Mouse (Mus musculus) heart, embryonic 10.5 days (tissue): ENCODE results near the gene Utp4. TPM values are rescaled to one million over a fixed set of nuclear protein-coding genes. Genes with fewer than 3 reads are reported as not detected.
A peak's percentile ranks its signal among the peaks of the same experiment; 100 is the strongest.
"Not testable (repeated sequence)": the region's sequence is repeated elsewhere in the genome, so short reads cannot be mapped to it uniquely, and the experiment has no call there.

ENCODE experiments used
- DNase-seq: peaks from one replicate; pipeline ENCODE4 v3.0.0-alpha.2; 2017; ENCODE audit warnings: low spot score
- H3K27ac ChIP-seq: fragments of 300-500 bp; sonication (generic); 2 replicates; pipeline ENCODE4 v1.5.1; 2016; ENCODE audit warnings: mild to moderate bottlenecking
- H3K27me3 ChIP-seq: fragments of 300-500 bp; sonication (generic); 2 replicates; pipeline ENCODE4 v1.6.1; 2016; ENCODE audit warnings: mild to moderate bottlenecking; ENCODE audit not compliant: poor library complexity, insufficient read depth, severe bottlenecking
- H3K36me3 ChIP-seq: fragments of 300-500 bp; sonication (generic); 2 replicates; pipeline ENCODE4 v1.6.1; 2016; ENCODE audit warnings: mild to moderate bottlenecking, moderate library complexity
- H3K4me1 ChIP-seq: fragments of 300-500 bp; sonication (generic); 2 replicates; pipeline ENCODE4 v1.6.1; 2016; ENCODE audit warnings: mild to moderate bottlenecking
- H3K4me3 ChIP-seq: fragments of 300-500 bp; sonication (generic); 2 replicates; pipeline ENCODE4 v1.5.1; 2016; ENCODE audit warnings: mild to moderate bottlenecking, moderate library complexity
- H3K9me3 ChIP-seq: fragments of 300-500 bp; sonication (generic); 2 replicates; pipeline ENCODE4 v1.6.1; 2016; ENCODE audit warnings: mild to moderate bottlenecking, moderate library complexity
- WGBS: fragments of 180-500 bp; shearing (Covaris S2); methylation state at CpG from one replicate; pipeline ENCODE4 v1.1.7; 2016; 5-methylcytosine and 5-hydroxymethylcytosine counted together
- polyA plus RNA-seq: library from polyadenylated mRNA; unstranded; fragments of >200 nt; fragmentation: Nextera tagmentation; extraction: Ambion mirVana; gene quantifications from 2 replicates; pipeline ENCODE4 v1.2.1, GENCODE M21; 2016

Gene Utp4
- polyA plus RNA-seq, 1 experiment from 2014 or later, result 79.9 TPM

DNA sequence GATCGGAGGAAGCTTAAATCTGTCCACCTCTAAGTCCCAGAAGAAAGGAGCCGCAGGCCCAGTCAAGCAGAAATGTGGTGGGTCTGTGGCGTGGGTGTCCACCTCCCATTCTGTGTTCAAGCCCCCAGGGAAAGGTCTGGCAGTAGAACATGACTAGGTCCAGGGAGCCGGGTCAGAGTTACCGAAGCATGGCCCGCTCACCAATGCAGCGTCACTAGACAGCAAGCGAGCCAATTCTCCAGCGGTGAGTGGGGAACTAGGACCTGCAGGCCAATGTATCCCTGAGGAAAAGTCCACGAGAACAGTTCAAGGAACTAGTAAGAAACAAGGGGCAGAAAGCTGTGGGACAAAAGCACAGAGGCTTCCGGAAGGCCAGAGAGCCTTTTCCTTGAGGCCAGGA, 9.3 kb upstream of the Utp4 start:
- not testable (repeated sequence) for H3K27me3 ChIP-seq, H3K4me3 ChIP-seq, DNase-seq, H3K27ac ChIP-seq, H3K9me3 ChIP-seq, H3K4me1 ChIP-seq
- 93% methylated on average over 11 of the region's 11 CpGs for WGBS
- peaks cover 76% of the 10 kb centered on the region for H3K36me3 ChIP-seq

DNA sequence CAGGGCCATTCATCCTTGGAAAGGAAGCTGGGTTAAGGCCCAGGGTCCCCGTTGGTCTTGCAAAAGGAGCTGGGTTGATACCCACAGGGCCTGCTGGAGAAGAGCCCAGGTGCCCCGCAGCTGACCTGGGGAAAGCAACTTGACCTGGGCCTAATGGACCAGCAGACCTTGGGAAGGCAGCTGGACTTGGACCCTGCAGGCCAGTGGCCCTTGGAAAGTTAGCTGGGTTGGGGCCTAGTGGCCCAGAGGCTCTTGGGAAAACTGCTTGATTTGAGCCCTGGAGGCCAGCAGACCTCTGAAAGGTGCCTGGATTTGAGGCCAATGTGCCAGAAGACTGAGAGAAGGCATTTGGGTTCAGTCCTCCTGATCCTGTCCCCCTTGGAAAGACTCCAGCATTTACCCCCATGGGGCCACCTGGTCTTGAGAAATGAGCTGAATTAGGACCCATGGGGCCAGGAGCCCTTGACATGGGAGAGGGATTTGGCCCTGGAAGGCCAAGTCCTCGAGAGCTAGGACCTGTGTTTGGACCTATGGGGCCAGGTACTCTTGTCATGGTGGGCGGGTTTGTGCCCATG, 8.5 kb upstream of the Utp4 start:
- peaks cover 67% of the 10 kb centered on the region for H3K36me3 ChIP-seq
- not testable (repeated sequence) for H3K4me1 ChIP-seq, H3K9me3 ChIP-seq, H3K27me3 ChIP-seq, H3K27ac ChIP-seq, H3K4me3 ChIP-seq, DNase-seq
- WGBS, result 93% methylated on average over 4 of the region's 4 CpGs

DNA sequence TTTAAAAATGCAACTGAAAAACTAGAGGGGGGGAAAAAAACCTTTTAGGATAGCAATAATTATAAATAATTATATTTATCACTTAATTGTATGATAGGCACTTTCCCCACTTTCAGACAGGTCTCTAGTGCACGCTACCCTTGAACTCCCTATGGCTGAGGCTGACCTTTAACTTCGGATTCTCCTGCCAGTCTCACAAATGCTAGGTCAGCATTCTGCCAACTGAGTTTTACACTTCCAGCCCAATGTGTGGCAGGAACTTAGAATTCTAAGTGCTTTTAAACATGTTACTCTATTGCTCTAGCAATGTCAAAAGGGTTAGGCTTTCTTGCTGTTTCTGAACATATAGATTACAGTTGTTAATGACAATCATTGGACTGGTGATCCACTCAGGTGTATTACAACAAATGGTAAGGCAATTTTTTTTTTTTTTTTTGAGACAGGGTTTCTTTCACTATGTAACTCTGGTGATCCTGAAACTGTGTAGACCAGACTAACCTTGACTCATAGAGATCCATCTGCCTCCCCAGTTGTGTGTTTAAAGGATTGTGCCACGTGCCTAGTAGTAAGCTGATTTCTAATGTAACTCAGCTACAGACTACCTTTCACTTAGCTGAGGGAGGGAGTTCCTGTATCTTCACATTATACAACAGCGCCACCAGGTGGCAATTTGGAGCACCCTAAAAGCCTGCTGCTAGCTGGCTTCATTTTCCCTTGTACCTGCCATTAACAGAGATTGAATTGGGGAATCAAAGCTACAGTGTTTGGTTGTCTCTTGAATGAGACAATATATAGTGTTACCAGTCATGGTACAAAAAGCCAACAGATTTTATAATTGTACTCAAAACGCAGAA, 5.9 kb upstream of the Utp4 start:
- no peaks in the 10 kb centered on the region for H3K27me3 ChIP-seq
- H3K4me1 ChIP-seq, result peaks cover 10% of the 10 kb centered on the region
- WGBS, result 49% methylated on average over 5 of the region's 5 CpGs
- peaks cover 44% of the 10 kb centered on the region for H3K36me3 ChIP-seq
- DNase-seq, result peak; percentile 87
- no peak overlapping the region for H3K4me3 ChIP-seq
- H3K27ac ChIP-seq, result no peak overlapping the region
- no peaks in the 10 kb centered on the region for H3K9me3 ChIP-seq

DNA sequence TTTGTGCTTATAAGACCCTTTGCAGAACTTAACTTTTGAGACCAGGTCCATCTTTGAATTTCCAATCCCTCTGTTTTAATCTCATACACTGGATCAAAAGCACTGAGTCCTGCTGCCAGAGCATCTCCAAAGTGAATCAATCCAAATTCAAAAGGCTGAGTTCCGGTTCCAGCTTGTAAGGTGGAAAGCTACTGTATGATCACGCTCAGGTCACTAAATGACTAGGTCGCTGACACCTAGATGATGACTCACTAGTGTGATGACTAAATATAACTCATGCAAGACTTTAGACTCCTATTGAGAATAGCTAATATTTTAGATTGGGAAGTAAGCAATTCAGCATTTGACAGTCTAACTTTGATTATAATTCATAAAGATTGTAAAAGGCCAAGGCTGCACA, 4.6 kb upstream of the Utp4 start:
- H3K4me1 ChIP-seq, result peaks cover 10% of the 10 kb centered on the region
- no peak overlapping the region for H3K4me3 ChIP-seq
- H3K36me3 ChIP-seq, result peaks cover 32% of the 10 kb centered on the region
- 82% methylated on average over 3 of the region's 3 CpGs for WGBS
- H3K27ac ChIP-seq, result no peak overlapping the region
- DNase-seq, result no peak
- no peaks in the 10 kb centered on the region for H3K9me3 ChIP-seq
- H3K27me3 ChIP-seq, result no peaks in the 10 kb centered on the region

GRCm38 (mm10) chr8:106892210-106892805, 1.1 kb upstream of the Utp4 start:
- Histone ChIP-seq H3K36me3 (peaks cover 23% of the 10 kb centered on the region), H3K9me3 (no peaks in the 10 kb centered on the region), H3K4me1 (peaks cover 18% of the 10 kb centered on the region), H3K4me3 (peak overlapping the region; percentile 91), H3K27me3 (no peaks in the 10 kb centered on the region), H3K27ac (peak overlapping the region; percentile 100)
- WGBS, result 2% methylated on average over 15 of the region's 15 CpGs
- no peak for DNase-seq

GRCm38 (mm10) chr8:106892806-106893451, 507 bp upstream of the Utp4 start:
- H3K36me3 ChIP-seq, result peaks cover 28% of the 10 kb centered on the region
- H3K9me3 ChIP-seq, result no peaks in the 10 kb centered on the region
- peak overlapping the region; percentile 91 for H3K4me3 ChIP-seq
- H3K4me1 ChIP-seq, result peaks cover 18% of the 10 kb centered on the region
- no peaks in the 10 kb centered on the region for H3K27me3 ChIP-seq
- H3K27ac ChIP-seq, result peak overlapping the region; percentile 100
- peak; percentile 81 for DNase-seq
- WGBS, result under 1% methylated on average over 51 of the region's 57 CpGs

GRCm38 (mm10) chr8:106899473-106899872, 6.0 kb downstream of the Utp4 start:
- Histone ChIP-seq H3K4me3 (no peak overlapping the region), H3K4me1 (peaks cover 4% of the 10 kb centered on the region), H3K27ac (no peak overlapping the region), H3K27me3 (no peaks in the 10 kb centered on the region), H3K9me3 (no peaks in the 10 kb centered on the region), H3K36me3 (peaks cover 92% of the 10 kb centered on the region)
- WGBS, result 90% methylated on average over 5 of the region's 5 CpGs
- peak; percentile 57 for DNase-seq

DNA sequence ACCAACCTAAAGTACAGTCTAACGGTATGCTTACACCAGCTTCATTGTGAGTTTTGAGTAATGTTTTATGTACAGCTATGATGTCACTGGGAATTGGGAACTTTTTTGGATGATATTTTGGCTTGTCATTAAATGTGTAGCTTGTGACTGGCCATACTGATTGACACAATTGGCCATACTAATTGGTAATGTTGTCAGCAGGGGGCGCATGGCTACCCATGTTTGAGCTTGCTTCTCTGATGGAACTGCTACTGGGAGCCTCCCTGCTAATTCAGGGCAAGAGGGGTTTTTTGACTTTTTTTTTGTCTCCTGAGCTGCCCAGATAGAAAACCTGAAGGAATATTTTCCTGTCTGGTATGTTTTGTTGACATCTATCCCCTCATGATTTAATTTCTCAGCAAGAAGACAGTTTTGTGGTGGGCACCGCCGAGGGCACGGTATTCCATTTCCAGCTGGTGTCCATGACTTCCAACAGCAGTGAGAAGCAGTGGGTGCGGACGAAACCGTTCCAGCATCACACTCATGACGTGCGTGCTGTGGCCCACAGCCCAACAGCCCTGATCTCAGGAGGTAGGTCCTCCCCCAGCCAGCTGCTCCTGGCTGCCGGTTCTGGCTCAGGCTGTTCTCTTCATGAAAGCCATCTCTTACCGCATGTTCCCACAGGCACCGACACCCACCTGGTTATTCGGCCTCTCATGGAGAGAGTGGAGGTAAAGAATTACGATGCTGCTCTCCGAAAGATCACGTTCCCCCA, 12.5 kb downstream of the Utp4 start:
- no peaks in the 10 kb centered on the region for H3K9me3 ChIP-seq
- H3K36me3 ChIP-seq, result peaks cover 91% of the 10 kb centered on the region
- no peak overlapping the region for H3K4me3 ChIP-seq
- no peaks in the 10 kb centered on the region for H3K4me1 ChIP-seq
- 93% methylated on average over 17 of the region's 17 CpGs for WGBS
- H3K27ac ChIP-seq, result no peak overlapping the region
- no peak for DNase-seq
- no peaks in the 10 kb centered on the region for H3K27me3 ChIP-seq

- DNase-seq, result peak; percentile 54
- no peaks in the 10 kb centered on the region for H3K9me3 ChIP-seq
- H3K27me3 ChIP-seq, result no peaks in the 10 kb centered on the region
- H3K27ac ChIP-seq, result no peak overlapping the region
- 96% methylated on average over 6 of the region's 6 CpGs for WGBS
- H3K4me1 ChIP-seq, result no peaks in the 10 kb centered on the region
- no peak overlapping the region for H3K4me3 ChIP-seq
- H3K36me3 ChIP-seq, result peaks cover 91% of the 10 kb centered on the region
Measured at GRCm38 (mm10) chr8:106906635-106907034, 13.2 kb downstream of the Utp4 start.

DNA sequence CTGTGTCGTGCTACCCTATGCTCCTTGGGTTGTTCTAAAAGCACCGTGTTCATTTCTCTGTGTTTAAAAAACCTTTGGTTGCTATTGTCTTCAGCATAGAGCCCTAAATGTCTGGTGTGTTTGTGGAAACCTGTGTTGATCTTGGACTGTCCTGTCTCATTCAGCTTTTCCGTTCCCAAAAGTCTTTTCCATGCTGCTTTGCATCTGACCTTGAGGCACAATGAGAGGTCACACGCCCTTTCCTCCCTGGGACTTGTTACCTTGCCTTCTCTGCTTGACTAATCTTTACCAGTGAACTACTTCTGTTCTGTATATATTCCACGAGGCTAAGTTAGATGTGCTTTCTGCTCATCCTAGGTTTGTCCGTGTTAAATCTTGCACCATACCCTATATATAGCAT, 14.0 kb downstream of the Utp4 start:
- Histone ChIP-seq H3K27ac (no peak overlapping the region), H3K9me3 (no peaks in the 10 kb centered on the region), H3K27me3 (no peaks in the 10 kb centered on the region), H3K36me3 (peaks cover 89% of the 10 kb centered on the region), H3K4me1 (no peaks in the 10 kb centered on the region), H3K4me3 (no peak overlapping the region)
- WGBS, result 82% methylated on average over 6 of the region's 6 CpGs
- DNase-seq, result no peak

DNA sequence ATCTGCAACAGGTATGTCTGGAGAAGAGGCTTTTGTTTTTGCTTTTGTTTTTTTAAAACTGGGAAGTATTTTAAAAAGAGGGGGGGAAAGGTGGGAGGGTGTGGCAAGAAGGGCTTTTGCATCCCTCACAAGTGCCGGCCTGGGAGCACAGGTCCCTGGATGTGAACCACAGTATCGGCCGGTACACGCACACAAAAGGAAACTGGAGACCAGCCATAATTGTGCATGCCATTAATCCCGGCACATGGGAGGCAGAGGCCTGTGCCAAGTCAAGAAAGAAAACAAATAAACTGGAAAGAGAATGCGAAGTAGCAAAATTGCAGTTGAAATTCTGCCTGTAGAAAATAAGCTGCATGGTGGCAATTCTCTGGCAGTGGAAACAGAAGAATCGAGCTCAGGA, 14.9 kb downstream of the Utp4 start:
- Histone ChIP-seq H3K36me3 (peaks cover 89% of the 10 kb centered on the region), H3K27me3 (no peaks in the 10 kb centered on the region)
- DNase-seq, result no peak

DNA sequence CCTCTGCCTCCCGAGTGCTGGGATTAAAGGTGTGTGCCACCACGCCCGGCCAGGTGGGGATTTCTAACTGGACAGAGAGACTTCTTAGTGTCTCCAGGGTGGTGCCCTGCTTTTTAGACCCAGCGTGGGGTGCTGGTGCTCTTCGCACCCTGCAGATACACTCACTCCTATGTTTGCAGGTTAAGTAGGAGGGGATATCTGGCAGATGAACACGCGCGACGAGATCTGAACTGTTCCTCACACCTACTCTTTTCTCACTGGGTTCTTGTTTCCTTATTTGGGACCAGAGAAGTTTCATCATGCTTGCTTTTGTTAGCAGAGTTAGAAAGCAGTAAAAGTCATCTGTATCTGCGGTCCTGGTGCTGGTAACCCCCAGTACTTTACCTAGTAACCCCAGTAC, 20.2 kb downstream of the Utp4 start:
- Histone ChIP-seq H3K4me1 (no peaks in the 10 kb centered on the region), H3K4me3 (no peak overlapping the region), H3K27ac (no peak overlapping the region), H3K9me3 (no peaks in the 10 kb centered on the region), H3K27me3 (no peaks in the 10 kb centered on the region), H3K36me3 (peaks cover 87% of the 10 kb centered on the region)
- 97% methylated on average over 10 of the region's 10 CpGs for WGBS
- no peak for DNase-seq

More for the DNA sequence above, 14.9 kb downstream of the Utp4 start:
- 94% methylated on average over 7 of the region's 7 CpGs for WGBS
- no peaks in the 10 kb centered on the region for H3K4me1 ChIP-seq
- no peak overlapping the region for H3K4me3 ChIP-seq
- H3K27ac ChIP-seq, result no peak overlapping the region
- H3K9me3 ChIP-seq, result no peaks in the 10 kb centered on the region
